Mouse (Mus musculus): ENCODE results near the gene Gpc4.

DNA sequence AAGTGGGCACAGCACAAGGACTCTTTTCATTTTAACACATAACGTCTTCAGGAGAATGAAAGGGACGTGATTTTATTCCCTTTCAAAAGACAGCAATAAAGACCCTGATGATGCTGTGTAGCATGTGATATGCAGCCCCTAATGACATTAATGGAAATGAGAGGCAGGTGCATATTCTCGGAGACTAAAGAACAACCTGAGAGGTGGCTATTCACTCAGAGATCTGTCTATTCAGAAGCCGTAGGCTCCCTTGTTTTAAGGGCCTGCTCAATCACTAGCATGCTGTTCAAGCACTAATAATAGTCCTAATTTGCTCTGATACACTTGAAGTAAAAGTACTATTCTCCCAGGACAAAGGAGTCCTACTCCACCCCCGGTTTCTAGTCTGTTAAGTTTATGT, 27.0 kb downstream of the Gpc4 start:
- TF ChIP-seq CTCF (IDR thresholded peaks at IDR 0.05; ENCODE audit: extremely low read depth, insufficient read length, insufficient replicate concordance, low read depth, low read length): no peak
- no peak for TF ChIP-seq POLR2A (IDR thresholded peaks at IDR 0.05; ENCODE audit: low read depth, low read length)

Measured in small intestine, adult 2 months (tissue).